Mouse (Mus musculus): Measurements from ENCODE around the gene Olfr180. TPM values are rescaled to one million over a fixed set of nuclear protein-coding genes. Genes with fewer than 3 reads are reported as not detected.

The Olfr180 gene
- not detected in 2 replicates for polyA plus RNA-seq (2015; fragmentation: Nextera tagmentation; extraction: Ambion mirVana)

DNA sequence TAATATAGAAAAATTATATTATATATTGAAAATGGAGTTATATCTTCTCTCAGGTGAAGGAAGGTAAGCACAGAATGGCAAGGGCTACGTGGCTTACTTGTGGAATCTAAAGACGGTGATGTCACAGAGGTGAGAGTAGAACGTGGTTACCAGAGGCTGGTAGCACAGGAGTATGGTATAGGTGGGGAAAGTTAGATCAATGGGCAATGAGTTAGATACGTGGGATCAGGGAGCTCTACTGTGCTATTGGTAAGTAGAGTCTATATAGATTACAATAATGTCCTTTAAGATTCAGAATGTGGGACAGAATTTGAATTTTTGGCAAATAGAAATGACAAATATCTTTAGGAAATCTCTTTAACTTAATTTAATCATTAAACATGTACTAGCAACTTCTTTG, at the start of gene Olfr180:
TSS of gene Olfr180 (minus strand) at position 101 of the 400 bp plus-strand sequence.
- no peak for ATAC-seq
- H3K27ac ChIP-seq = no peak within 1 kb of the TSS
- H3K4me3 ChIP-seq (replicated peaks) = no peak within 1 kb of the TSS
- H3K4me2 ChIP-seq (replicated peaks) = no peak within 1 kb of the TSS
- H3K9me3 ChIP-seq = no peaks in the 10 kb centered on the region
- no peaks in the 10 kb centered on the region for H3K4me1 ChIP-seq (replicated peaks)
- H3K36me3 ChIP-seq = no peaks in the 10 kb centered on the region
- H3K27me3 ChIP-seq = no peaks in the 10 kb centered on the region
- 86% methylated on average over 4 of the region's 4 CpGs for WGBS
- no peak within 1 kb of the TSS for H3K9ac ChIP-seq (replicated peaks)

DNA sequence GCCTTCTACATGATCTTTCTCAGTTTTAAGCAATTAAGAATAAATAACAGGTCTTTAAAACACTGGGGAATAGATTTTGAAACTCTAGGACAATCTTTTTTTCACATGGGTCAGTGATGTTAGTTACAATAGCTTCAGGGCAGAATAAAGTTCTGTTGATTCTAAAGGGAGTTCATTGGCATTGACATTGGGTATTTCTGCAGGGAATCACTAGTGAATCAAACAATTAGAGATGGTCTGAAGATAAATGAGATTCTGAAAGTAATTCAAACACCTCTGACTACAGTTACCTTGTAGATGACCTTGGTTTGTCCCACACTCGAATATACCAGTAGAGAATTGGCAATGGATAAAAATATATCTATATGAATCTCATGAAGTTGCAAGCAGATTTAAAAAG, 537 bp downstream of the Olfr180 start, which contains the start of gene Olfr181:
TSS of gene Olfr181 (minus strand) at position 101 of the 400 bp plus-strand sequence.
- no peak within 1 kb of the TSS for H3K9ac ChIP-seq (replicated peaks)
- no peaks in the 10 kb centered on the region for H3K36me3 ChIP-seq
- no peak within 1 kb of the TSS for H3K27ac ChIP-seq
- H3K4me2 ChIP-seq (replicated peaks) = no peak within 1 kb of the TSS
- no peaks in the 10 kb centered on the region for H3K4me1 ChIP-seq (replicated peaks)
- H3K27me3 ChIP-seq = no peaks in the 10 kb centered on the region
- no peak within 1 kb of the TSS for H3K4me3 ChIP-seq (replicated peaks)
- whole genome bisulfite sequencing = 70% methylated on average over 1 of the region's 1 CpGs
- no peaks in the 10 kb centered on the region for H3K9me3 ChIP-seq
- ATAC-seq = no peak

DNA sequence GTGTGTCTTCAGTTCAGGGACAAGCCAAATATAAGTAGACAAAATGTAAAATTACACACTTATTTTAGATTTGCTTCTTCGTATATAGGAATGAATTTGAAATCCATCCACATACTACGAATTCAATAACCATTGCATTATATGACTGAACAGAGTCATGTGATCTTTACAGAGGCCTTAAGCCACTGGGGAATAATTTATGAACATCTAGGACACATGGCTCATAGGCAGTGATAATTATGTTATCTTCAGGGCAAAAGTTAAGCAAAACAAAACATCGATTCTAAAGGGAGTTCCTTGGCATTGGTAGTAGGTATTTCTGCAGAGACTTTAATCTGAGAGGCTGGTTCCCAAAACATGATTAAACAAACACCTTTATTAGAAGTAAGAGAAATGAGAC, 37.2 kb downstream of the Olfr180 start, which contains the start of gene Olfr178:
TSS of gene Olfr178 (minus strand) at position 101 of the 400 bp plus-strand sequence.
- H3K9ac ChIP-seq (replicated peaks) = no peak within 1 kb of the TSS
- H3K27ac ChIP-seq = no peak within 1 kb of the TSS
- no peaks in the 10 kb centered on the region for H3K9me3 ChIP-seq
- whole genome bisulfite sequencing = 93% methylated on average over 3 of the region's 3 CpGs
- H3K4me3 ChIP-seq (replicated peaks) = no peak within 1 kb of the TSS
- no peaks in the 10 kb centered on the region for H3K36me3 ChIP-seq
- H3K27me3 ChIP-seq = no peaks in the 10 kb centered on the region
- ATAC-seq = no peak
- no peak within 1 kb of the TSS for H3K4me2 ChIP-seq (replicated peaks)
- H3K4me1 ChIP-seq (replicated peaks) = no peaks in the 10 kb centered on the region

DNA sequence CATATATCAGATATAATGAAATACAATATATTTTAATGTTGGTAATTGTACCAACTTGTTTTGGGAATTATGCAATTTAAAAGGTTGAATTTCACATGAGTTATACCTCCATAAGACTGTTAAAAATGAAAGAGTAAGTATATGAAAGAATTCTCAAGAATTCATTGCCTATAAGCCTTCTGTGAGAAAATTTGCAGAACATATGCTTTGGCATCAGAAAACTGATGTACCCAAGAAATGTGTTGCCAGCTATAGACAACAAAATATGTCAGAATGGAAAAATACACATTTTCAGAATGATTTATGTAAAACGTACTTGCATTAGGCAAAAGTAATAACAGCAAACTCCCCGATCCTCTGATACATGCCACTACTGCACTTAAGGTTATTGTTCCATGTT, 44.8 kb downstream of the Olfr180 start:
- no peaks in the 10 kb centered on the region for H3K36me3 ChIP-seq
- H3K4me3 ChIP-seq (replicated peaks) = no peak overlapping the region
- no peaks in the 10 kb centered on the region for H3K9me3 ChIP-seq
- no peaks in the 10 kb centered on the region for H3K4me1 ChIP-seq (replicated peaks)
- H3K4me2 ChIP-seq (replicated peaks) = no peak overlapping the region
- no peak for ATAC-seq
- 97% methylated on average over 2 of the region's 2 CpGs for WGBS
- H3K27me3 ChIP-seq = no peaks in the 10 kb centered on the region
- H3K9ac ChIP-seq (replicated peaks) = no peak overlapping the region
- H3K27ac ChIP-seq = no peak overlapping the region

DNA sequence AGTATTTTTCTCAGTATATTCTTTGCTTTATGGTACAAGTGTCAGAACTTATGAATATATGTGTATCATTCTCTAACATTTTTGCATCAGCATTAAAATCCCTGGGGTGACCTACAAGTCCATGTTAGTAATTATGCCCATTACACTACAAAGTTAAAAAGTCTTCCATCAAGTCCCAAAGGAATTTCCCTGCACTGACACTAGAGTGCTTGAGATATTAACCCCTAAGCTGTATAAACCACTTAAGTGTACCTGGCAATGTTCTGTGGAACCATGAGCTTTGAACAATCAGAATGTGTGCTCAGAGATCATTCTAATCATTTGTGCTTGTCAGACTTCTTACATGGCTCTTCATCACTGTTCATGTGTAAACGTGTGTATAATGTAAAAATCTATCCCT, 54.5 kb downstream of the Olfr180 start, which contains the start of gene Olfr177:
TSS of gene Olfr177 (minus strand) at position 101 of the 400 bp plus-strand sequence.
- no peak for ATAC-seq
- 59% methylated on average over 1 of the region's 1 CpGs for WGBS

More for the DNA sequence above, 54.5 kb downstream of the Olfr180 start, which contains the start of gene Olfr177:
- Histone ChIP-seq H3K9me3 (no peaks in the 10 kb centered on the region), H3K4me2 (replicated peaks) (no peak within 1 kb of the TSS), H3K9ac (replicated peaks) (no peak within 1 kb of the TSS), H3K4me1 (replicated peaks) (no peaks in the 10 kb centered on the region), H3K4me3 (replicated peaks) (no peak within 1 kb of the TSS), H3K27me3 (no peaks in the 10 kb centered on the region), H3K27ac (no peak within 1 kb of the TSS), H3K36me3 (no peaks in the 10 kb centered on the region)

Other genes starting within 250 kb of the Olfr180 start
- gene Gpr15, start 210.3 kb downstream of the Olfr180 start, polyA plus RNA-seq (2015; fragmentation: Nextera tagmentation; extraction: Ambion mirVana) = not detected in 2 replicates
- gene Cldnd1, start 201.5 kb downstream of the Olfr180 start, polyA plus RNA-seq (2015; fragmentation: Nextera tagmentation; extraction: Ambion mirVana) = 113 and 119 TPM in 2 replicates
- gene Olfr172, start 166.2 kb downstream of the Olfr180 start, polyA plus RNA-seq (2015; fragmentation: Nextera tagmentation; extraction: Ambion mirVana) = not detected in 2 replicates
- gene Olfr173, start 129.1 kb downstream of the Olfr180 start, polyA plus RNA-seq (2015; fragmentation: Nextera tagmentation; extraction: Ambion mirVana) = not detected in 2 replicates
- not detected in 2 replicates for gene Olfr175-ps1, start 102.6 kb downstream of the Olfr180 start, polyA plus RNA-seq (2015; fragmentation: Nextera tagmentation; extraction: Ambion mirVana)
- not detected in 2 replicates for gene Olfr177, start 54.6 kb downstream of the Olfr180 start, polyA plus RNA-seq (2015; fragmentation: Nextera tagmentation; extraction: Ambion mirVana)
- gene Olfr178, start 37.3 kb downstream of the Olfr180 start, polyA plus RNA-seq (2015; fragmentation: Nextera tagmentation; extraction: Ambion mirVana) = not detected in 2 replicates
- gene Olfr181, start 637 bp downstream of the Olfr180 start, polyA plus RNA-seq (2015; fragmentation: Nextera tagmentation; extraction: Ambion mirVana) = not detected in 2 replicates
- gene Olfr183, start 66.0 kb upstream of the Olfr180 start, polyA plus RNA-seq (2015; fragmentation: Nextera tagmentation; extraction: Ambion mirVana) = not detected in 2 replicates
- gene Olfr186, start 100.9 kb upstream of the Olfr180 start, polyA plus RNA-seq (2015; fragmentation: Nextera tagmentation; extraction: Ambion mirVana) = not detected in 2 replicates
- not detected in 2 replicates for gene Olfr187, start 110.4 kb upstream of the Olfr180 start, polyA plus RNA-seq (2015; fragmentation: Nextera tagmentation; extraction: Ambion mirVana)
- gene Olfr190, start 148.6 kb upstream of the Olfr180 start, polyA plus RNA-seq (2015; fragmentation: Nextera tagmentation; extraction: Ambion mirVana) = not detected in 2 replicates
- gene Olfr191, start 160.4 kb upstream of the Olfr180 start, polyA plus RNA-seq (2015; fragmentation: Nextera tagmentation; extraction: Ambion mirVana) = not detected in 2 replicates
- not detected in 2 replicates for gene Olfr193, start 182.5 kb upstream of the Olfr180 start, polyA plus RNA-seq (2015; fragmentation: Nextera tagmentation; extraction: Ambion mirVana)
- gene Olfr194, start 191.7 kb upstream of the Olfr180 start, polyA plus RNA-seq (2015; fragmentation: Nextera tagmentation; extraction: Ambion mirVana) = not detected in 2 replicates
- not detected in 2 replicates for gene Olfr195, start 217.7 kb upstream of the Olfr180 start, polyA plus RNA-seq (2015; fragmentation: Nextera tagmentation; extraction: Ambion mirVana)
- not detected in 2 replicates for gene Olfr196, start 241.1 kb upstream of the Olfr180 start, polyA plus RNA-seq (2015; fragmentation: Nextera tagmentation; extraction: Ambion mirVana)